Mouse (Mus musculus): ENCODE results near the gene Trappc6b. TPM values are rescaled to one million over a fixed set of nuclear protein-coding genes. Genes with fewer than 3 reads are reported as not detected.

Trappc6b gene
- polyA plus RNA-seq (2012; rRNA removed), result 156 and 167 TPM in 2 replicates

GRCm38 (mm10) chr12:59060993-59061595 lies at the start of gene Trappc6b:
TSS of gene Trappc6b (minus strand) at chr12:59061472.

GRCm38 (mm10) chr12:59095104-59096025 lies 34.1 kb upstream of the Trappc6b start, which contains the start of gene Mia2:
TSS of gene Mia2 (plus strand) at chr12:59095799.

GRCm38 (mm10) chr12:59066448-59067077 lies 5.3 kb upstream of the Trappc6b start, which contains the start of gene Pnn:
TSS of gene Pnn (plus strand) at chr12:59066884.

GRCm38 (mm10) chr12:59013234-59013633 lies 48.0 kb downstream of the Trappc6b start, which contains the start of gene Gemin2:
TSS of gene Gemin2 (plus strand) at chr12:59013393.

GRCm38 (mm10) chr12:59011844-59012709 lies 49.2 kb downstream of the Trappc6b start, which contains the start of gene Sec23a:
TSS of gene Sec23a (minus strand) at chr12:59012017.

Other genes starting within 250 kb of the Trappc6b start
- gene Sec23a, start 49.5 kb downstream of the Trappc6b start, polyA plus RNA-seq (2012; rRNA removed), result 73.9 and 74.0 TPM in 2 replicates
- gene Gemin2, start 48.1 kb downstream of the Trappc6b start, polyA plus RNA-seq (2012; rRNA removed), result 7.7 and 8.7 TPM in 2 replicates
- 84.4 and 88.0 TPM in 2 replicates for gene Pnn, start 5.4 kb upstream of the Trappc6b start, polyA plus RNA-seq (2012; rRNA removed)
- gene Mia2, start 34.3 kb upstream of the Trappc6b start, polyA plus RNA-seq (2012; rRNA removed), result 36.7 and 40.9 TPM in 2 replicates
- 16.6 and 16.8 TPM in 2 replicates for gene Fbxo33, start 158.3 kb upstream of the Trappc6b start, polyA plus RNA-seq (2012; rRNA removed)